Mouse (Mus musculus) mouse trophoblast stem cell (cell line): ENCODE results near the gene Ccdc17.

Experiments
- in situ Hi-C, 2 experiments: fragments of 300-500 bp; cut with MseI, MboI; formaldehyde crosslinking; loops; 2 replicates in 1 of 2; 3 replicates in 1 of 2; pipeline ENCODE4 v1.15.1; 2025

Ccdc17 gene

GRCm38 (mm10) chr4:116596379-116596778 is at the start of gene Ccdc17:
Ccdc17 (plus strand) TSS chr4:116596654.
- in situ Hi-C loops: no loop called here

DNA sequence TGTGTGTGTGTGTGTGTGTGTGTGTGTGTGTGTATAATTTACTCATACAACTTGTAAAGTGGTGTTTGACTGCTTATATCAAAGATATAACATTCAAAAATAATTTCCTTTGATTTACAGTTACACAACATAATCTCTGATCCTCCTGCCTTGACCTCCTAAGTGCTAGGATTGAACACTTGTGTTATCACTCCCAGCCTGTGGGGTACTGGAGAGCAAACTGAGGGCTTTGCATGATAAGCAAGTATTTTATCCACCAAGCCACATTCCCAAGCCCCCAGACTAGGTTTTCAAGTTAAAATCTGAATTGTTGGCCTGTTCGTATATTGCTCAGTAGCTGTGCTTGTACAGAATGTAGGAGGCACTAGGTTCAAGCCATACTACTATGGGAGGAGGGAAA is 46.0 kb upstream of the Ccdc17 start:
- in situ Hi-C loops: no loop called here

GRCm38 (mm10) chr4:116553035-116553434 is 43.4 kb upstream of the Ccdc17 start:
- in situ Hi-C loops: no loop called here

- in situ Hi-C loops: no loop called here
These were observed 40.8 kb upstream of the Ccdc17 start, which contains the start of gene Tmem69 for GRCm38 (mm10) chr4:116555413-116556300. Tmem69 (minus strand) TSS chr4:116555936.

DNA sequence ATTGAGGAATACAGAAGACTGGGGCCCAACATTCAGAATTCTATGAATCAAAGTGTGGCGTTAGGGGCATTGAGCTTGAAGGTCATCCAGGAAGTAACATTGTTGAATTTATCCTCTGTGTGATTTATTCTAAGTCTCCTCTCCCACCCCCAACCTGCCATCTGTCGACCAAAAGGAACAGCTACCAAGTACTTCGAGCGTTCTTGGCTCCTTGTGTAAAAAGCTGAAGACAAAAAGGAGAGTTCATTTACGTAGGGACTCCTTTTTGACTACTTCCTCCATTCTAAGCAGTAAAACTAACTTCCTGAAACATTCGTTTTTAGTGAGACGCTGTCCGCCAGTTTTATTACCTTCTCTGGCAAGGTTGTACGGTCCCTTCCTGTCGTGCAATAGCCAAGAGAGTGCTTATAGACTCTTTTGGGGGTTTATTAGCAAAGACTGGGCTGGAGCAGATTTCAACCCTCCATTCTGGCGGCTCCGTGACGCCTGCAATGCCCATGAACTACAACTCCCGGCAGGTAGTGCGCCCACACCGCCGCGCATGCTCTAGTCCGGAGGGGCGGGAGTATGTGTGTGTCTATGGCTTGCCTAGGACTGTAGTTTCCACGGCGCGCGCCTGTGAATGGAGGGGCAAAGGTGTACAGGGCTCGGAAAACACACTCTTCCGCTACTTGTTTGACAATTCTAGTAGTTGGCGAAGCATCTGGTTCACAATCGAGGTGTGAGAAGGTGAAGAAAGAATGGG is 39.7 kb upstream of the Ccdc17 start:
- in situ Hi-C loops: no loop called here

- in situ Hi-C loops: no loop called here
These were observed 38.9 kb upstream of the Ccdc17 start, which contains the start of gene Gpbp1l1 for GRCm38 (mm10) chr4:116557306-116558121. Gpbp1l1 (plus strand) TSS chr4:116557658.

DNA sequence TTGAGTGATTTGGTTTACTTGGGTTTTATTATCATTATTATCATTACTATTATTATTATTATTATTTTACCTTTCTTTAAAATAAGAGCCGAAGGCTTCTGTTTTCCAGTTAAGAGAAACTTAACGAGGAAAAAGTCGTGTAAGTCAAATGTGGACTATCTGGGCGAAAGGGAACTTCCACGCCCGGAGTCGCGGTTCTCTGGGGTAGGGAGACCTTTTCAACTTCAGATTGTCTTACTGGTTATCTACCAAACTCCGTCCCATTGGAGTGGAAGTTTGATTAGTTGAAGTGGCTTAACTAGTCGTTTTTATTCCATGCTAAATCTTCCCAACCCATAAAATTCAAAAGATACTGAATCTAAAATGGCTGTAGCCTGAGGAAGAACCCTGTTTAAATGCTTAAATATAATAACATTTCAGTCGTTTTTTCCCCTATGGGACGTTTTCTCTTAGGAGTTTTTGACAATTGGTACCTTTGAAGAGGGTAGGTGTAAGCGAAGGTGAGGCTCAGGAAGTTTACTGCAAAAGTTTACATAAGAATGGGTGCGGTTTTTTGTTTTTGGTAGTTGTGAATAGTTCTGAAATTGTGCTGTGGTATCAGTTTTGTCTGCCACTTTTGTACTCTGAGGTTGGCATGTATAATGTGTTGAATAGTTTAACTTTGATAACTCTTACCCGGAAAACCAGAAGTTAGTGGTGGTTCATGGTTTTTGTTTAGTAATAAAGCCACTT is 38.1 kb upstream of the Ccdc17 start:
- in situ Hi-C loops: no loop called here

GRCm38 (mm10) chr4:116595793-116596192 is 661 bp upstream of the Ccdc17 start:
- in situ Hi-C loops: no loop called here

DNA sequence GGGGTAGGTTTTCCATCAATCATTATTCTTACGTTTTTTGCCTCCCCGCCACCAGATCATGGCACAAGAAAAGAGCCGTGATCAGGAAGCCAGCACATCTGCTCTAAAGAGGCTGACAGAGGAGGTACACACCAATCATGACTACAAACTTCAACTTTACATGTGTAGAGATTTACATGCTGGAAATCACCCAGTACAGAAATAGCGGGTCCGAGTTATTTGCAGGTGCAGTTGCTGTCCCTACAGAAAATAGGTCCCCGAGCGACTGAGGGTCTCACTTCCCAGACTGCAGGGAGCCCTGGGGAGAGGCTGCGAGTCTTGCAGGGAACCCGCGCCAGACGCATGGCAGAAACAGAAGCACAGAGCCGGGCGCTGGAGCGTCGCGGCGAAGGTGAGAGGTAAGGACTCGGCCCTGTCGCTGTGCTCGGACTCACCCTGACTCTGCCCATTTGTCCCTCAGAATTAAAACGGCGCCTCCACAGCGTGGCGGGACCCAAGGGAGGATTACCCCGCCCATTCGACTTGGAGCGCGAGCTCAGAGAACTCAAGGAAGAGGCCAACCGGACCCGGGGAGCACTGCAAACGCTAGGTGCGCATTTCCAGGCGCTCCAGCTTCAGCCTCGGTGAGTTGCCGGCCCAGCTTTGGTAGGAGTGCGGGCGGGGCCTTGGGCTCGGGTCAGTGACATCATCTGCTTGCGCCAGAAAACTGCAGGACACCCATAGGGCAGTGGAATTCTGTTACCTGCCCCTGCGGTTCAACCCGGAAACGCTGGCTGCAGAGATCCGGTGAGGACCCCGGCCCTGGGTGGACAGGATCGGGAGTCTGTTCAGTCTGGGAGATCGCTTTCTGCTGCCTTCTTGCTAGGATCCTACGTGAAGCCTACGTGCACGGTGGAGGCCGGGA is 776 bp downstream of the Ccdc17 start:
- in situ Hi-C loops: no loop called here

DNA sequence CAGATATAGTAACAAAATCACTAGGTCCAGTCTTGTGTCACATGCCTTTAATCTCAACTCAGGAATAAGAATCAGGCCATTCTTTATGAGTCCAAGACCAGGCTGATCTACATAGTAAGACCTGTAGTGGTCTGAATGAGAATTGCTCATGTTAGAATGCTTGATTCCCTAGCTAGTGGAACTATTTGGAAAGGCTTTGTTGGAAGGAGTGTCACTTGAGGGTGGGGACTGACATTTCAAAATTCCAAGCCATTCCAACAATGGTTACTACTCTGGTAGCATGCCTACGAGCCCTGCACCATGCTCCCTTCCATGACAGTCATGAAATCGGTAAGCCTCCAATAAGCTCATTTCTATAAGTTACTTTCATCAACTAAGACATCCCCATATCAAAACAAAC is 16.2 kb downstream of the Ccdc17 start:
- in situ Hi-C loops: no loop called here

- in situ Hi-C loops: no loop called here
These were observed 18.8 kb downstream of the Ccdc17 start for GRCm38 (mm10) chr4:116615237-116615636.

- in situ Hi-C loops: no loop called here
These were observed 28.4 kb downstream of the Ccdc17 start for GRCm38 (mm10) chr4:116624831-116625230.

DNA sequence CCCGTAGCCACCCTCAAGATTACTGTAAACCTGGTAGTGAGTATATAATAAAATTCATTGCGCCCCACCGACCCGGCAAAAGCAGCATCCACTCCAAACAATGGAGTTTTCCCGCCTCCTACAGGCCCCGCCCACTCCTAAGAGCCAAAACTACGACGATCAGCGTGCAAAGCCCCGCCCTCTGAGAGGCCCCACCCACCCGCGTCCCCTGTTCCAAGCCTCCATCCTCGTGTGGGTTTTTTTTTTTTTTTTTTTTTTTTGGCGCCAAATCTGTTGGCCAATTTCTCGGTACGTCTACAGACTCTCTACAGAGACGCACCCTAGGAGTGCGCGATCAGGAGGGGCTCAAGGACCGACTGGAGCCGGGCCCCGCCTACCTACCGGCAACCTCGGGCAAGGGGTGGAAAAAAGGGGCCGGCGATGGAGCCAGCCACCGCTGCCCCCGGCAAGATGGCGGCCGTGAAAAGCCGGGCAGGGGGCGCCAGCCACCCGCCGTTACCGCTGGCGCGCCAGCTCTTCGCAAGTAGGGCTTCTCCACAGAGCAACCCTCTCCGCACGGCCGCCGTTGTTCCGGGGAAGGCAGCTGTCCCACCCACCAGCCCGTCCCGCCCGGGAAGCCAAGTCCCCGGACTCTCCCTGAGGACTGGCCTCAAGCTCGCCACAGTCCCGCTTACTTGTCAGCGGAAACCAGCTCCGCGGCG is 30.4 kb downstream of the Ccdc17 start:
- in situ Hi-C loops: no loop called here

DNA sequence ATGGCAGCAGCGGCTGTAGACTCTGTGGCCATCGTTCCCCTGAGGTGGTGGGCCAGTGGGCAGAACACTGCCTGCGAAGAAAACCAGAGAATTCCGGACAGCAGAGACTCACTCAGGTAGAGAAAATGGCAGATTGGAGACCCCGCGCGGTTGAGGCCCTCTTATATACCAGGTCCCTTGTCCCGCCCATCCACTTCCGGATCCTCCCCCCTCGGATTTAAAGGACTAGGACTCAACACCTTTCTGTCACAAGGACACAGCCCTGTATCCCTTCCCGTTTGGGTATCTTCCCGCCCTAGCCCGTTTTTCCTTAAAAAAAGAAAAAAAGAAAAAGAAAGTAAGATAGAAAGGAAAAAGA is 30.9 kb downstream of the Ccdc17 start:
- in situ Hi-C loops: no loop called here

- in situ Hi-C loops: no loop called here
These were observed 31.5 kb downstream of the Ccdc17 start, which contains the start of gene Nasp for GRCm38 (mm10) chr4:116627722-116628662. Nasp (minus strand) TSS chr4:116627941.

DNA sequence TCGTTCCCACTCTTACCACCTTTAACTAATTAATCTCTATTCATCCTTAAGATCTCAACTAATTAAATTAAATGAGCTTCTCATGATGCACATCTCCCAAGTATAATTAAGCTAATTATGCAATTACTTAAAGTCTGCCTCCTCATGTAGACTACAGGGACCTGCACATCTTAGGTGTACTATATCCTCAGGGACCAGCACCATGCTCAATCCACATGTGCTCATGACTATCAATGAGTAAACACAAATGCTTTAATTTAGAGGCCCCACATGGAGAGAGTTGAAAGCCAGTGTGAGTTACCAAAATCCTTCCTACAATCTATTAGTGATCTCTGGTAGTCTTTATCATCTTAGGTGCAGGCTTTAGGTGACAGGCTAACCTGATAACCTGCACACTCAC is 38.7 kb downstream of the Ccdc17 start:
- in situ Hi-C loops: no loop called here

DNA sequence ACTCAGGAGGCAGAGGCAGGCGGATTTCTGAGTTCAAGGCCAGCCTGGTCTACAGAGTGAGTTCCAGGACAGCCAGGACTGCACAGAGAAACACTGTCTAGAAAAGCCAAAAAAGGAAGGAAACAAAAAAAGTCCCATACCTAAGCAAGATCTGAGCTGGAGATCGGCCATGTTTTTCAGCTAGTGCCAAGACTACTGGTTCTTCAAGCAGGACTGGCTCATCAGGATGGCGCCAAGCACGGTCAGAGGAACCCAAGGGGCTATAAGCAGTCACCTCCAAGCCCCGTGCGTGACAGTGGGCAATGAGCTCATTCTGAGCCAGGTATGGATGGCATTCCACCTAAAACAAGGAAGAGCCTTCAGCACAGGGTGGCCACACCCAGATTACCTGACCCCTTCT is 42.4 kb downstream of the Ccdc17 start:
- in situ Hi-C loops: no loop called here

DNA sequence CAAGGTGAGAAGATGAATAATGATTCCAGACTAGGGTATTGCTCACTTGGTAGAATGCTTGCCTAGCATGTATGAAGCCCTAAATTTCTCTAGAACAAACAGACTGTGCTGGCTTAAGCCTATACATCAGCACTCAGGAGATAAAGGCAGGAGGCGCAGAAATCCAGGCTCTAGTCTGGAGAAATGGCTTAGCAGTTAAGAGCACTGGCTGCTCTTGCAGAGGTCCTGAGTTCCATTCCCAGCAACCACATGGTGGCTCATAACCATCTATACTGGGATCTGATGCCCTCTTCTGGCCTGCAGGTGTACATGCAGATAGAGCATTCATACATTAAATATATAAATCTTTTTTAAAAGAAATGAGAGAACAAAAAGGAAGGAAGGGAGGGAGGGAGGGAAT is 45.6 kb downstream of the Ccdc17 start:
- in situ Hi-C loops: no loop called here
